Mouse (Mus musculus) c-Kit-positive CD71-negative TER-119-negative erythroid progenitor cells, embryonic 14.5 days (primary cell): ENCODE data around the gene Gm20843.
"Not testable (repeated sequence)": the region's sequence is repeated elsewhere in the genome, so short reads cannot be mapped to it uniquely, and the experiment has no call there.

Experiments used
- DNase-seq: peaks from one replicate; pipeline ENCODE4 v3.0.0-alpha.2; 2013; ENCODE audit warnings: low read depth

Gene Gm20843

GRCm38 (mm10) chrY:72247018-72247417 is at the start of gene Gm20843:
Gene Gm20843 (minus strand): TSS chrY:72247118.
- not testable (repeated sequence) for DNase-seq
